In the genomic region with DNA sequence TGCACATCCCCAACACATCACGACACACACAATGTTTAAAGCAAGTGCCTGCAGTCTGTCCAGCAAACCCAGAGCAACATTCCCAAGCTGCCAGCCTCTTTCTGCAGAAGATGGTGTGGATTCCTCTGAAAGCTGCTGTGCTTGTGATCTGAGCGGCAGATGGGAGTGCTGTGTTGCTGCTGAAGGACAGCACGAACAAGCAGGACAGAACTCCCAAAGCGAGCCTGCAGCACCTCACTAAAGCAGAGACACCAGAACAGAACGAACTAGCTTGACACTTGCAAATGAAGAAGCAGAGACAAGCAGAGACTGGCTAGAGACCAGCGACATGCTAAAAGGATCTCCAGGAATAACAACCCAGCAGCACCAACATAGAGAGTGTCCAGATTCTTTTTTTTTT, we compare ENCODE assay signal across 20 mouse cellular contexts. TPM values are rescaled to one million over a fixed set of nuclear protein-coding genes. Genes with fewer than 3 reads are reported as not detected.
"Had no signal": no experiment of that assay in that cellular context is flagged by ENCODE, and none has a peak within 500 bp of the region (broad histone marks: within the 10 kb centered on the region; RNA-seq: fewer than 3 reads in every experiment).

No protein-coding gene starts in this region.

- ATAC-seq: midbrain, embryonic 16.5 days had no signal

- DNase-seq: lung, adult 18-20 months; lung, embryonic 14.5 days; lung, postnatal 10 days; lung, postnatal 4 days; midbrain, embryonic 14.5 days; retina, postnatal 1 day; right cerebral cortex, postnatal 14 days; right cerebral cortex, postnatal 4 days; spleen, adult 18-20 months; thymus, adult 18-20 months; thymus, postnatal 14 days; thymus, postnatal 36 days had no signal

- H3K4me3 ChIP-seq: midbrain, embryonic 10.5 days; midbrain, embryonic 12.5 days; myocyte; neural tube, embryonic 13.5 days; neural tube, embryonic 15.5 days had no signal

- H3K27ac ChIP-seq: midbrain, embryonic 10.5 days; midbrain, embryonic 12.5 days; neural tube, embryonic 13.5 days; neural tube, embryonic 15.5 days had no signal

RNA-seq across cellular contexts. Expression of a gene that starts 42.9 kb away (rescaled TPM):
- total RNA-seq: megakaryocyte, adult 5-6 weeks; megakaryocyte-erythroid progenitor cell, adult 5-6 weeks had no signal
